Mouse (Mus musculus): ENCODE measurements around the gene Lysmd2. TPM values are rescaled to one million over a fixed set of nuclear protein-coding genes. Genes with fewer than 3 reads are reported as not detected.
"Not testable (repeated sequence)": the region's sequence is repeated elsewhere in the genome, so short reads cannot be mapped to it uniquely, and the experiment has no call there.

Gene Lysmd2
- polyA plus RNA-seq, 1 experiment from 2014 or later = 26.6 TPM

DNA sequence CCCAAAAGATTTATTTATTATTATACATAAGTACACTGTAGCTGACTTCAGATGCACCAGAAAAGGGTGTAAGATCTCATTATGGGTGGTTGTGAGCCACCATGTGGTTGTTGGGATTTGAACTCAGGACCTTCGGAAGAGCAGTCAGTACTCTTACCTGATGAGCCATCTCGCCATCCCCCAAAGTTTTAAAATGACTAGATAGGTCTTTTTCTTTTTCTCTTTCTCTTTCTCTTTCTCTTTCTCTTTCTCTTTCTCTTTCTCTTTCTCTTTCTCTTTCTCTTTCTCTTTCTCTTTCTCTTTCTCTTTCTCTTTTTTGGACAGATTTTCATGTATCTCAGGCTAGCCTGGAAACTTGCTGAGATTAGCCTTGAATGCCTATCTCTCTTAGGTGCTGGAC, 5.8 kb upstream of the Lysmd2 start:
- not testable (repeated sequence) for H3K27me3 ChIP-seq (replicated peaks; ENCODE audit: control insufficient read depth, insufficient read depth, low read length); ATAC-seq (replicated peaks; ENCODE audit: low FRiP score, low TSS enrichment, low read depth); H3K27ac ChIP-seq (ENCODE audit: low read depth); H3K4me2 ChIP-seq (ENCODE audit: low read length); H3K36me3 ChIP-seq (ENCODE audit: control insufficient read depth, insufficient read depth, low read length); H3K9me3 ChIP-seq (ENCODE audit: control insufficient read depth, low read length); H3K4me3 ChIP-seq (ENCODE audit: low read depth, low read length); H3K9ac ChIP-seq (ENCODE audit: low read length); H3K4me1 ChIP-seq (replicated peaks; ENCODE audit: control insufficient read depth, insufficient read depth, low read length)
- 85% methylated on average over 2 of the region's 2 CpGs for WGBS
- peak; percentile 3 for DNase-seq (ENCODE audit: low spot score)

DNA sequence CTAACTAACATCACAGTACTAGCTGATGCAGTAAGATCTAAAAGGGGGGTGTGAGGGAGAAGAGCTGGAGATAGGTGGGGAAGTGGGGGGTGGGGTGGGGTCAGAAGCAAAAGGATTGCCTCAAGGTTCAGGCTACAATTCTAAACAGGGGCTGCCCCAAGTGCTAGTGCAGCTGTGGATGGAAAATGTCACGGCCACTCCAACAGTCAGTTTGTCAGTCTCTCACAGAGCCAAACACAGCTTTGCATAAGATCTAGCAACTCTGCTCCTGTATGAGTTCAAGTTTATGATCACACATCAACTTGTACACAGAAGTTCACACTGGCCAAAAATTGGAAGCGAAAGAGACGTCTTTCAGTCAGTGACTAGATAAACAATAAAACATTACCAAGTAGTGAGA, 4.1 kb upstream of the Lysmd2 start:
- Histone ChIP-seq H3K4me1 (replicated peaks; ENCODE audit: control insufficient read depth, insufficient read depth, low read length) (no peaks in the 10 kb centered on the region; the same call in 1 of the 2 replicates), H3K27ac (ENCODE audit: low read depth) (no peak overlapping the region), H3K9ac (ENCODE audit: low read length) (no peak overlapping the region)

DNA sequence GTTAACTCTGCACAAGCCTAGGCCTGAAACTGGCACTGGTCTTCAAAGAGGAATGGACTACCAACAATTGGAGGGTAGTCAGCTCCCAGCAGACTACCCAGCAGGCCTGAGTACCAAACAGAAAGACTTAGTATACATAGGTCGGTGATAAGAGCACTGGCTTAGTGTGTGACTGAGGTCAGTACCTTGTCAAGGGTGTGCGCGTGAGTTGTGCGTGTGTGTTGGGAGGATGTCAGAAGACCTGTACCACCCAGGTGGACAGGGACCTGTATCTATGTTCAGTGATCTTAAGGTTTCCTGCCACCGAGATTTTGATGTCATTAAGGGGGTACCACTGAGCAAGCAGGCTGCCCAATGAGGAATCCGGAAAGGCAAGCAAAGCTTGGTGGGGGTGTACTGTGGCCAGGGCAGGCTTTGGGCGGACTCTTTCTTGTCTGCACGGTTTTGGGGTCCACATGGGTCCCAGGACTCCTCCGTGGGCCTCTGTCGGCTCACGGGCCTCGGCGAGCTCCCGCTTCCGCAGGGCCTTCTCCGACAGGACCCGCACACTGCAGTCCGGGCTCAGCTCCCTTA, 472 bp upstream of the Lysmd2 start:
- DNase-seq (ENCODE audit: low spot score) (peak; percentile 79), ATAC-seq (replicated peaks; ENCODE audit: low FRiP score, low TSS enrichment, low read depth) (peak; percentile 71)
- Histone ChIP-seq H3K9me3 (ENCODE audit: control insufficient read depth, low read length) (no peaks in the 10 kb centered on the region), H3K4me1 (replicated peaks; ENCODE audit: control insufficient read depth, insufficient read depth, low read length) (no peaks in the 10 kb centered on the region; the same call in 1 of the 2 replicates), H3K4me3 (ENCODE audit: low read depth, low read length) (peak overlapping the region; percentile 71), H3K27me3 (replicated peaks; ENCODE audit: control insufficient read depth, insufficient read depth, low read length) (no peaks in the 10 kb centered on the region), H3K36me3 (ENCODE audit: control insufficient read depth, insufficient read depth, low read length) (no peaks in the 10 kb centered on the region), H3K9ac (ENCODE audit: low read length) (peak overlapping the region; percentile 83), H3K27ac (ENCODE audit: low read depth) (peak overlapping the region; percentile 86), H3K4me2 (ENCODE audit: low read length) (peak overlapping the region; percentile 79)
- 16% methylated on average over 18 of the region's 18 CpGs for WGBS

More for the DNA sequence above, 4.1 kb upstream of the Lysmd2 start:
- H3K4me3 ChIP-seq (ENCODE audit: low read depth, low read length) = no peak overlapping the region
- H3K36me3 ChIP-seq (ENCODE audit: control insufficient read depth, insufficient read depth, low read length) = no peaks in the 10 kb centered on the region
- WGBS = 66% methylated on average over 3 of the region's 3 CpGs
- H3K27me3 ChIP-seq (replicated peaks; ENCODE audit: control insufficient read depth, insufficient read depth, low read length) = no peaks in the 10 kb centered on the region
- no peak overlapping the region for H3K4me2 ChIP-seq (ENCODE audit: low read length)
- ATAC-seq (replicated peaks; ENCODE audit: low FRiP score, low TSS enrichment, low read depth) (no peak), DNase-seq (ENCODE audit: low spot score) (no peak)
- H3K9me3 ChIP-seq (ENCODE audit: control insufficient read depth, low read length) = no peaks in the 10 kb centered on the region

DNA sequence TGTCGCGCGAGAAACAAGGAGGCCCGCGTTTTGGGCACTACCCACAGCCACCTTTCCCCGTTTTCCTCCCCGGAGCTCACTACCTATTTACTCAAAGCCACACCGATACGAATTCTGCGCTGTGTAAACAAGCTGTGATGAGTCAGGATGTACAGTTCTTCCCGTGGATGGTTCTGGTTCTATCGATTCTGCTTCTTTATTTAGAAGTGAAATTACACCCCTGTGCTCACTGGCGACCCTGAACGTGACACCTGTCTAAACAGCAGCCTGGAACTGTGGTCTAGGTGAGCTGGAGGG, 715 bp downstream of the Lysmd2 start:
- peak overlapping the region; percentile 79 for H3K4me2 ChIP-seq (ENCODE audit: low read length)
- peak overlapping the region; percentile 83 for H3K9ac ChIP-seq (ENCODE audit: low read length)
- no peaks in the 10 kb centered on the region for H3K9me3 ChIP-seq (ENCODE audit: control insufficient read depth, low read length)
- peak overlapping the region; percentile 71 for H3K4me3 ChIP-seq (ENCODE audit: low read depth, low read length)
- under 1% methylated on average over 14 of the region's 14 CpGs for WGBS
- ATAC-seq (replicated peaks; ENCODE audit: low FRiP score, low TSS enrichment, low read depth) (peak; percentile 40), DNase-seq (ENCODE audit: low spot score) (no peak)
- peak overlapping the region; percentile 86; the same call in 1 of the 2 replicates for H3K27ac ChIP-seq (ENCODE audit: low read depth)
- no peaks in the 10 kb centered on the region; the same call in 1 of the 2 replicates for H3K4me1 ChIP-seq (replicated peaks; ENCODE audit: control insufficient read depth, insufficient read depth, low read length)
- no peaks in the 10 kb centered on the region for H3K27me3 ChIP-seq (replicated peaks; ENCODE audit: control insufficient read depth, insufficient read depth, low read length)
- H3K36me3 ChIP-seq (ENCODE audit: control insufficient read depth, insufficient read depth, low read length) = no peaks in the 10 kb centered on the region

DNA sequence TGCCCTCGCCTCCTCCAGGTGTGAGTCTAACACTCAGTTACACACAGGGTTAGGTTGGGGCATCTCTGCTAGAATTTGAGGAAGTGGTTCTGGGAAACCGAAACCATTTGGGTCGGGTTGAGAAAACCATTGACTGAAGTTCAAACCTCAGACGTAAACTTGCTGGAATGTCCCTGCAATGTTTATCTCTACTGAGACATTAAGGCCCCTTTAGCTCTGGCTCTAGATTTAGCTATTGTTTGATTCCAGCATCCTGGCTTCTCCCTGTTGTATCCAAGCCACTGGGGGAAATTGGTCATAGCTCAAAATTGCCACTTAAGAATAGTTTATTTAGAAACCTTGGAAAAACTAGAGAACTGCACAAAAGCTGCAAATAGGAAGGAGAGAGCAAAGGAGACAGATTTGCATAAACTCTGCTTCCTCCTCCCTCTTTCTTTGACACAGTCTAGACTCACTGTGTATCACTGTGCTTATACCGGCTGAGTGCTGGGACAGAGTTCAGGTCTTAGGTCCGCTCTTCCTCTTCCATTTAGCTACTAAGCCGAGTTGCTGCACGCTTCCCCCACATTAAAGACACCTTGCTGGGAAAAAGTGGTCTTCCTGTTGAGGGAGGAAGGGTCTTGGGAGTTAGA, 5.4 kb downstream of the Lysmd2 start:
- Histone ChIP-seq H3K27ac (ENCODE audit: low read depth) (no peak overlapping the region), H3K9ac (ENCODE audit: low read length) (no peak overlapping the region), H3K4me3 (ENCODE audit: low read depth, low read length) (no peak overlapping the region), H3K4me1 (replicated peaks; ENCODE audit: control insufficient read depth, insufficient read depth, low read length) (peaks cover 4% of the 10 kb centered on the region; the same call in 1 of the 2 replicates), H3K27me3 (replicated peaks; ENCODE audit: control insufficient read depth, insufficient read depth, low read length) (no peaks in the 10 kb centered on the region), H3K36me3 (ENCODE audit: control insufficient read depth, insufficient read depth, low read length) (0 out of 2 replicates have a peak, but pooled peaks cover 5% of the 10 kb centered on the region), H3K9me3 (ENCODE audit: control insufficient read depth, low read length) (no peaks in the 10 kb centered on the region), H3K4me2 (ENCODE audit: low read length) (no peak overlapping the region)
- ATAC-seq (replicated peaks; ENCODE audit: low FRiP score, low TSS enrichment, low read depth) (no peak), DNase-seq (ENCODE audit: low spot score) (no peak)
- WGBS = 67% methylated on average over 8 of the region's 8 CpGs

DNA sequence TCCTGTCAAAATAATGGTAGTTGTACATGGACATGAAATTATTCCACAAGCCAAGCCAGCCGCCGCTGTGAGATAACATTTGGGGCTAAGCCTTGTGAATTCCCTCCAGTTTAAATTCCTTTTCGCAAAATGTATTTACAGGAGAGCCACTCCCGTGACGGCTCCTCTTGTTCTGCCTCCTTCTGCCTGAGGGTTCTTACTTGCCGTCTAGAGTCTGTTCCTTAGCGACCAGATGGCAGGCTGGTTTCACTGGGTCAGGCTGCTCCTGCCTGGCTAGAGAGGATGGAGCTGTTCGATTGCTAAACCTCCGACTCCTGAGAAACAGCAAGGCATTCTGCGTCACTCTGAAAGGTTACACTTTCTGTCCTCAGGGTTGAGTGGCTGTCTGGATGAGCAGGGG, 6.6 kb downstream of the Lysmd2 start:
- Histone ChIP-seq H3K4me1 (replicated peaks; ENCODE audit: control insufficient read depth, insufficient read depth, low read length) (peaks cover 4% of the 10 kb centered on the region; the same call in 1 of the 2 replicates), H3K27ac (ENCODE audit: low read depth) (no peak overlapping the region), H3K27me3 (replicated peaks; ENCODE audit: control insufficient read depth, insufficient read depth, low read length) (no peaks in the 10 kb centered on the region), H3K4me3 (ENCODE audit: low read depth, low read length) (no peak overlapping the region), H3K9ac (ENCODE audit: low read length) (no peak overlapping the region), H3K4me2 (ENCODE audit: low read length) (no peak overlapping the region), H3K36me3 (ENCODE audit: control insufficient read depth, insufficient read depth, low read length) (0 out of 2 replicates have a peak, but pooled peaks cover 5% of the 10 kb centered on the region), H3K9me3 (ENCODE audit: control insufficient read depth, low read length) (no peaks in the 10 kb centered on the region)
- DNase-seq (ENCODE audit: low spot score) (no peak), ATAC-seq (replicated peaks; ENCODE audit: low FRiP score, low TSS enrichment, low read depth) (no peak)
- WGBS = 54% methylated on average over 10 of the region's 10 CpGs

DNA sequence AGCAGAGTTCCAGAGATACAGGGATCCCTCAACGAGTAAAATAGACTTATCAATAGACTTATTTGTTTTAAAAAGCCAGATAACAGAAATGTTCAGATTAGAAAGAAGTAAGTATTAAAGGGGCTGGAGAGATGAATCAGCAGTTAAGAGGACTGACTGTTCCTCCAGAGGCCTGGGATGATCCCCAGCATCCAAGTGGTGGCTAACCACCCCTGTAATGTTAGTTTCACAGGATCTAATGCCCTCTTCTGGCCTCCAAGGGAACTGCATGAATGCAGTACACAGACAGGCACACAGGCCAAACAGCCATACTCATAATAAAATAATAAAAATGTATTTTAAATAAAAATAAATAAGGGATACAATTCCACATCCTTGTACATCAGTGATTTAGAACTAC, 7.4 kb downstream of the Lysmd2 start:
- Histone ChIP-seq H3K4me2 (ENCODE audit: low read length) (no peak overlapping the region), H3K27ac (ENCODE audit: low read depth) (no peak overlapping the region), H3K36me3 (ENCODE audit: control insufficient read depth, insufficient read depth, low read length) (0 out of 2 replicates have a peak, but pooled peaks cover 6% of the 10 kb centered on the region), H3K4me1 (replicated peaks; ENCODE audit: control insufficient read depth, insufficient read depth, low read length) (peaks cover 4% of the 10 kb centered on the region; the same call in 1 of the 2 replicates), H3K9me3 (ENCODE audit: control insufficient read depth, low read length) (no peaks in the 10 kb centered on the region), H3K9ac (ENCODE audit: low read length) (no peak overlapping the region), H3K4me3 (ENCODE audit: low read depth, low read length) (no peak overlapping the region), H3K27me3 (replicated peaks; ENCODE audit: control insufficient read depth, insufficient read depth, low read length) (no peaks in the 10 kb centered on the region)
- DNase-seq (ENCODE audit: low spot score) (no peak), ATAC-seq (replicated peaks; ENCODE audit: low FRiP score, low TSS enrichment, low read depth) (no peak)
- 32% methylated on average over 1 of the region's 1 CpGs for WGBS

DNA sequence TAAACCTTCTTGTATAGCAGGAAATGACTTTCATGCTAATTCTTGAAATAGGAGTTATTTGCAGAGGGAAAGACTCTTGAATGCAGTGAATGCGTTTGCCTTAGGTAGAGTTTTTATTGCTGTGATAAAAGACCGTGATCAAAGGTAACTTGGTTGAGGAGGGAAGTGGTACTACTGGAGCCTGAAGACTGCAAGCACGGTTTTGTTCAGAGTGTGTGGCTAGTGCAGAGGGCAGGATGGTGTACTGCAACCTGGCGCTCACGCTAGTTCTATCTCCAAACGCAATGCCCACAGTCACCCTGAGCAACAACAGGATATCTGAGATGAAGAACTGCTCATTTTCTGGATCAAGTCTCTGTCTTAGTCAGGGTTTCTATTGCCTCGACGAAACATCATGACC, 8.1 kb downstream of the Lysmd2 start:
- 84% methylated on average over 8 of the region's 8 CpGs for WGBS
- Histone ChIP-seq H3K4me2 (ENCODE audit: low read length) (no peak overlapping the region), H3K9ac (ENCODE audit: low read length) (no peak overlapping the region), H3K9me3 (ENCODE audit: control insufficient read depth, low read length) (no peaks in the 10 kb centered on the region), H3K27me3 (replicated peaks; ENCODE audit: control insufficient read depth, insufficient read depth, low read length) (no peaks in the 10 kb centered on the region), H3K27ac (ENCODE audit: low read depth) (no peak overlapping the region), H3K4me3 (ENCODE audit: low read depth, low read length) (no peak overlapping the region), H3K36me3 (ENCODE audit: control insufficient read depth, insufficient read depth, low read length) (0 out of 2 replicates have a peak, but pooled peaks cover 8% of the 10 kb centered on the region), H3K4me1 (replicated peaks; ENCODE audit: control insufficient read depth, insufficient read depth, low read length) (peaks cover 4% of the 10 kb centered on the region; the same call in 1 of the 2 replicates)
- ATAC-seq (replicated peaks; ENCODE audit: low FRiP score, low TSS enrichment, low read depth) (peak; percentile 47; the same call in 1 of the 2 replicates), DNase-seq (ENCODE audit: low spot score) (no peak)

DNA sequence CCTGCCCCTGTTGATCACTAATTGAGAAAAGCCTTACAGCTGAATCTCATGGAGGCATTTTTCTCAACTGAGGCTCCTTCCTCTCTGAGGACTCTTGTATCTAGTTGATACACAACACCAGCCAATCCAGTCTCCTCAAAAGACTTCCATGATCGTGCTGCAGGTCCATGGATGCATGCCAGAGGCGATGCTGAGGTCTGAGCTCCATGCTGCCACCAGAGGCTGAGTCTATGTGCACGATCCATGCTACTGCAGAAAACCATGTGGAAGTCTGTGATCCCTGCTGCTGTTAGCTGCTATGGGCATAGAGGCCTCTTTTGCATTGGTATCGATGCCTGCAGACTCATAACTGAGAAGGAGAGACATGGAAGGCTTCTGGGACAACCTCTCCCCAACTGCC, 8.7 kb downstream of the Lysmd2 start:
- no peak overlapping the region for H3K4me3 ChIP-seq (ENCODE audit: low read depth, low read length)

More for the DNA sequence above, 8.7 kb downstream of the Lysmd2 start:
- Histone ChIP-seq H3K27me3 (replicated peaks; ENCODE audit: control insufficient read depth, insufficient read depth, low read length) (no peaks in the 10 kb centered on the region), H3K9ac (ENCODE audit: low read length) (no peak overlapping the region), H3K27ac (ENCODE audit: low read depth) (no peak overlapping the region), H3K9me3 (ENCODE audit: control insufficient read depth, low read length) (no peaks in the 10 kb centered on the region), H3K4me1 (replicated peaks; ENCODE audit: control insufficient read depth, insufficient read depth, low read length) (peaks cover 4% of the 10 kb centered on the region; the same call in 1 of the 2 replicates), H3K4me2 (ENCODE audit: low read length) (no peak overlapping the region), H3K36me3 (ENCODE audit: control insufficient read depth, insufficient read depth, low read length) (0 out of 2 replicates have a peak, but pooled peaks cover 8% of the 10 kb centered on the region)
- 95% methylated on average over 4 of the region's 4 CpGs for WGBS
- no peak for DNase-seq (ENCODE audit: low spot score)
- no peak for ATAC-seq (replicated peaks; ENCODE audit: low FRiP score, low TSS enrichment, low read depth)

All from intestine, embryonic 14.5 days (tissue).